Mouse (Mus musculus) gastrocnemius, postnatal 4 days (tissue): ENCODE measurements at regions not wholly inside any gene's neighbourhood (a gene's known extent, or its start where the extent isn't known, plus 50 kb on each side); places are given as distances from the start of the nearest gene placed in this dataset.
A peak's percentile ranks its signal among the peaks of the same experiment; 100 is the strongest.

Source experiments
- DNase-seq, 2 experiments: peaks; one replicate each; pipeline ENCODE4 v3.0.0; 2021 to 2022; ENCODE audit warnings: low spot score in 2 of 2, mixed read lengths in 2 of 2

GRCm38 (mm10) chr15:45453797-45454196 lies 5319.6 kb downstream of the 9330182O14Rik start:
- peak in 1 of 2 experiments; percentile 41 for DNase-seq

DNA sequence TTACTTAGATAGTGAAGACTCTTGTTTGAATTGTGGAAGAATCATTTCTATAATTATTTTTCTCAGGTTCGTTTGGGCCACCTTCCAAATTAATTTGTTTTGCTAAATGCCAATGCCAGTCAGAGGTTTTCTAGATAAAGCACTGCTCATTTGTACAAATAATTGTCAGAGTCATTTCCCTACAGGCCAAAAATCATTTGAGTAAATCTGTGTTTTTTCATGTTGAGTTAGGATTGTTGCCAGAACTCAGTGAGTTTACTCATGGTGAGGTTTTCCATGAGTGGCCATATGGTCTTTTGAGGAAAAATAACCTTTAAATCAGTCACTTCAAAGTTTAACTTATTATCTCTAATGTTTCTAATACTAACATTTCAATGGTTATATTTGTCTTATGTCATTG lies 5336.3 kb downstream of the 9330182O14Rik start:
- DNase-seq = no peak

DNA sequence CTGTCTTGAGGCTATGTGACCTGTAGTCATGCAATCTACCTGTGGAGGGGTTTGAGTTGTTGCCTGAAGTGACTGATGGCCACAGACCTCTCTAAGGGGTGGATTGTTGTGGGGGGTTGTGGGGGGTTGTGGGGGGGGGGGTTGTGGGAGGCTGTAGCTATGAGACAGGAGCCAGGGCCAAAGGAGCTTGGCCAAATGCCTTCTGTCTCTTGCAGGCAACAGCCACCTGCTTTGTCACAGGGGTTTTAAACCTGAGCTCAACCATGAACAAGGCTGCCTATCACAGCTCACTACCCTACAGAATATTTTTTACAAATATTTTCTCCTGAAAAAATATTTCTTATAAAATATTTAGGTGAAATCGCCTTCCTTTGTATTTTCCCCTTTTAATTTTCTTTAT lies 5339.0 kb downstream of the 9330182O14Rik start:
- no peak for DNase-seq

GRCm38 (mm10) chr15:45510271-45510670 lies 5376.1 kb downstream of the 9330182O14Rik start:
- DNase-seq = no peak
